Mouse (Mus musculus) erythroblast, embryonic 14.5 days (primary cell): Measurements from ENCODE around the gene Psme3.

Experiments
- GATA1 ChIP-seq: IDR thresholded peaks from 2 replicates; pipeline ENCODE4 v1.6.1; 2012; ENCODE audit warnings: low read length, inconsistent platforms, mixed read lengths
- TAL1 ChIP-seq: IDR thresholded peaks from 3 replicates; pipeline ENCODE4 v1.6.1; 2012; ENCODE audit warnings: low read length, inconsistent platforms, mixed read lengths

- TF ChIP-seq GATA1 (no peak), TAL1 (no peak)
These were observed 36.8 kb upstream of the Psme3 start for GRCm38 (mm10) chr11:101279193-101279569.
